Mouse (Mus musculus): ENCODE results near the gene Sema5b.

Gene Sema5b

GRCm38 (mm10) chr16:35596241-35596640, 55.3 kb downstream of the Sema5b start:
- no peak for DNase-seq

GRCm38 (mm10) chr16:35596661-35597350, 55.9 kb downstream of the Sema5b start:
- DNase-seq = no peak

DNA sequence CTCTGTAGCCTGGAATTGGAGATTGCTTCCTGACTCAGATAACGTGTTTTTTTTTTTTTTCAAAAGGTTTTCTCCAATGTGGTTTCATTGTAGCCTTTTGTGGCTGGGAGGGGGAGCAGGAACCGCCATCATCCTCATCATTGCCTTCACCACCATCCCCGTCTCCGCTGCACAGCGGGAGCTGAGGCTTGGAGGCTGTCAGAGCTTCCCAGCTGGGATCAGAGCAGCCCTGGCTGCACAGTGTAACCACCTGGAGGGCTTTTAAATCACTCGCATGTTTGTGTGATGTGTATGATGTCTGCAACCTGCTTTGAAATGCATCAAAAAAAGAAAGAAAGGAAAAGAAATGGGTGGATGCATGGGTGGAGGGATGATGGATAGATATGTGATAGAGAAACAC, 57.0 kb downstream of the Sema5b start:
- DNase-seq = no peak

DNA sequence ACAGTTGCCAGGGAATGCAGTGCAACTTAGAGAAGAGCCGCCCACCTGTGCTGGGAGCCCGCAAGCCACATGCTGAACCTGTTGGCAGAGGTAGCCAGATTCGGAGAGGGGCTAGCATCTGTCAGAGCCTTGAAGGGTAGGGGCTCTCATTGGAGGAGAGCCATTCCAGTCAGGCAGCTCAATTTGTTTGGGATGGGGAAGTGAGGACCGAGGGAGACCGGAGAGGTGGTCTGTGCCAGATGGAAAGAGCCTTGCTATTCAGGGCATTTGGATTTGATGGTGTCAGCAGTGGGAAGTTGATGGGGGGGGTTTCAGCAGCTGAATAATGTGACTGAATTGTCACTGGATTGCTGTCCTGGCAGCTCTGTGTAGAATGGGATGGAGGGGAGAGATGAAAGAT, 57.9 kb downstream of the Sema5b start:
- DNase-seq = no peak

DNA sequence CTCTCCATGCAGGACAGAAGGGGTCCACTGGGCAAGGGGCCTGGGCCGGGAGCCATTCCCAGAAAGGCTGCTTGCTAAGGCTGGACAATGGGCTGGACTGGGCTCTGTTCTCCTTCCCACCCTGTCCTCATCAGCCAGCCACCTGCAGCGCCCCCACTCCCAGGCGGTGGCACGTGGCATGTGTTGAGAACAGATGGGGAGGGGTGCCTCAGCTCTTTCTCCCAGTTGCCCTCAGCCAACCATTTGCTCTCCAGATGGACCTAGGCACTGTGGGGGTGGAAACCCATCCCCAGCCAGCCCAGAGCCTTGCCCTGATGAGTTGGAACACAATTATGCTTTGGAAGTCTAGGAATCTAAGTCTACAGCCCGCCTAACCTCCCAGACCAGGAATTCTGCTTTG, 59.3 kb downstream of the Sema5b start:
- DNase-seq = peak; percentile 53

DNA sequence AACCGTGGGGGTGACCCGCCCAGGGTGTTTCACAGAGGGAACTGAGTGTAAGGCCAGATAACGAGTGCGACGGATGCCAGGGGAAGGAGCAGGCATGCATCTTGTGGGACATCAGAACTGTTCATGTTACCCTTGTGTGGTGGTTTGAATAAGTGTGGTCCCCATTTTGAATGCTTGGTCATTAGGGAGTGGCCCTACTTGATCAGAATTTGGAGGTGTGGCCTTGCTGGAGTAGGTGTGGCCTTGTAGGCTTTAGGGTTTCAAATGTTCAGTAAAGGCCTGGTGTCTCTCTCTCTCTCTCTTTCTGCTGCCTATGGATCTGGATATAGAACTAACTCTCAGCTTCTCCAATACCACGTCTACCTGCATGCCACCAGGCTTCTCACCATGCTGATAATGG, 60.5 kb downstream of the Sema5b start:
- DNase-seq = no peak

- DNase-seq = no peak
Observed at GRCm38 (mm10) chr16:35602529-35602928, 61.6 kb downstream of the Sema5b start.

DNA sequence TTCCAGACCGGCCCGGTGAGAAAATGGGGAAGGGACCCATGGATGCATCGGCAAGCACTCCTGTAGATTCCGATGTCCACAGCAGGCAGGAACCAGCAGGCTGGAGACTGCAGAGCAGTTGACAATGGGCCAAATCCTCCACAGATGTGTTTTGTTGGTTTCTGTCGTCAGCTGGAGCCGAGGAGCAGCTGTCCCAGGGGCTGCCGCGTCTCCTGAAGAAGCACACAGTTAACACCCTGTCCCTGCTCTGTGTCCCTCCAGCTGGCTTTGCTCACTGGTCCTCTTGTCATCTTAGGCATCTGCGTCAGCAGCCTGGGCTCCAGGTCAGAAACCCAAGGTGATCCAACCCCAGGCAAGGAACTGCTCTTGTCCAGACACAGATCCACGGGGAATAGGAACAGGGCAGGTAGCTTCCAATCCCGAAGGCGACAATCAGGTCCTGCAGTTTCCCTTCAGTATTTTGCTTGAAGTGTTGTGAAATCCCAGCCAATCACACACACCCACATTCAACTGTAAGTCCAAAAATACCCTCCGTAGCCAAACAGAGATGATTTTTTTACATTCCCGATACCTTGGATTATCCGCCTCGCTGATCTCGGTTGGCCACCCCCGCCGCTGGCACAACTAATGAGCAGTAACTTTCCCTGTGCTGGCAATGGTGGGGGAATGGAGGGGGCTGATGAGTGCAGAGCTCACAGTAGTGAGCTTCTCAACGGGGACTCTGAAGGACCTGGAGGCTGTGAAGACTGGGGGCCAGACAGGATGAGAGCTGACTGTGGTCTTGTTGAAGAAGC, 63.0 kb downstream of the Sema5b start:
- DNase-seq = no peak

DNA sequence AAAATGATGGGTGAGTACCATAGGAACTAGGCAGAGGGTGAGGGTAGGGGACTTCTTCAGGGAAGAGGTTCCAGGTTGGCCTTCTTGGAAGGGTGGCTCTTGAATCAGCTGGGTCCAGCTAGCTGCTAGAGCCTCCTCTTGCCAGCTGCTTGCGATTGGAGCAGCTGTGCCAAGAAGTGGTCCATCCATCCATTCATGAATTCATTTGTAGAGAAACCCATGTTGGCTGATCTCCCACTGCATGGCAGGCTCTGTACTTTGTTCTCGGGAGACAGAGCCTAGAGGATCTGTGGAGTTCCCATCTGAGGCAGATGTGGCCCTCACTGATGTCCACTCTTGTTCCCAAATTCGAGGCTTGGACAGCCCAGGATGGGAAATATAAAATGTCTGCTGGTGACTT, 66.3 kb downstream of the Sema5b start:
- no peak for DNase-seq

DNA sequence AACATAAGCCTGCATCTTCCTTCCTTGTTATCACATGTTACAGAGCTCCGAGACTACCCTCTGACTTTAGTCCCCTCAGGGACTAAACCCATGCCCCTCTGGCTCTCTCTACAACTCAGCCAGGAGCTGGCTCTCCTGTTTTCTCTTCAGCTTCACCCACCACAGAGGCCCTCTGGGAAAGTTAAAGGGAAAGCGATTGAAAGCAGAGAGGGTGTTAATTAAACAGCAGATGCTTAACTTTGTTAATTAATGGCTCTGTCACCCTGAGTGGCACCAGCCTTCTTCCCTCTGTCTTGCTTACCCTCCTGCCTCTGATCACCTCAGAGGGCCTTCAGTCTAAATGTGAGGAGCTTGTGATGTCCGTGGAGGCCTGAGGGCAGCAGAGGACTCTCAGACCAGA, 67.3 kb downstream of the Sema5b start:
- DNase-seq = no peak

GRCm38 (mm10) chr16:35609561-35609960, 68.6 kb downstream of the Sema5b start:
- no peak for DNase-seq

- DNase-seq = peak; percentile 37
Observed at GRCm38 (mm10) chr16:35613851-35614804, 73.2 kb downstream of the Sema5b start.

DNA sequence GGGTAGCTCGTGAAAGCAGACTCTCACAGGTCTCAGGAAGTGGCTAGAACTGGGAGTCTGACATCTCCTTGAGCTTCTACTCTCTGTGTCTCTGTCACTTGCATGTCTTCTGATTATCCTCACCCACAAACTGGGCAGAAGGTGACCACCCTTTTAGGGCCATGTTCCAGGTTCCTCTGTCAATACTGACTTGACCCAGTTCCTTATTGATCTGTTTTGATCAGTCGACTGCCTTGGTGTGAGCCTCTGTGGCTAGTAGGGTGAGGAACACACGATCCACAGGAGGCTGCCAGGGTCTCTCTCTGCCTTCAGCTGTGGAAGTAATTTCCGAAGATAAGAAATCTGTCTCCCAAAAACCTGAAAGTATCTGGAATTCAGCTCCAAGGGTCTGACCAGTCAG, 76.8 kb downstream of the Sema5b start:
- DNase-seq = no peak

DNA sequence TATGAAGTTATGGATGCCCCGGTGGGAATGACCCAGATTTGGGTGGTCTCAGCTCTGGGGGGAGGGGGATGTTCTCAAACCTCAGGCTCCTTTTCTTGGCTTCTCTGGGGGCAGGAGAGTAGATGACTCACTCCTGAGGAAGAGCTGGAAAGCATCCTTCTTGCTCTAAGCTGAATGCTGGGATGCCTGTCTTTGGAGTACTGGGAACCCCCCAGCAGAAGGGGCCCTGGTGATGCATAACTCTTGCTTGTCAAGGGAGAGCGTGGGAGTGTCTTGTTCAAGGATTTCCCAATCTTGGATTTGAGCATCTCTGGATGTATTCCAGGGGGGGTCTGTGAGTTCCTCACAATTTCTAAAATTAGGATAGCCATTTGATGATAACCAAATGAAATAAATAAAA, 82.1 kb downstream of the Sema5b start:
- no peak for DNase-seq

DNA sequence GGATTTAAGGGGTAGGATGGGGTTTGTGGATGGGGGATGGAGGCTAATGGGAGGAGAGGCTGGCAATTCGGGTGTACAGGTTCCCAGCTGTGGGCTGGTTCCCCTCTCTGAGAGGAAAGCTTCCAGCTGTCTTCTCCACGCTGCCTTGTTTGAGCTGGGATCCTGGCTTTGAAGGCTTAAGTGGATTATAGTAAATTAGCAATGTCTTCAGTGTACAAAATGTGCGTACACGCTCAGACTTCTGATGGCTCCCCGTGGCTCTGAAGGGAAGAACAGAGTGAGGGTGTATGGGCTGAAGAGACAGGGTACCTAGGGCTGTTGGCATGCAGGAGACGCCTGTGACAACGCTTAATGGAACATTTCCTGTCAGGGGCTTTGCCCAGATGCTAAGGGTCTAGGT, 83.0 kb downstream of the Sema5b start:
- no peak for DNase-seq

GRCm38 (mm10) chr16:35624877-35625276, 83.9 kb downstream of the Sema5b start:
- DNase-seq = no peak

DNA sequence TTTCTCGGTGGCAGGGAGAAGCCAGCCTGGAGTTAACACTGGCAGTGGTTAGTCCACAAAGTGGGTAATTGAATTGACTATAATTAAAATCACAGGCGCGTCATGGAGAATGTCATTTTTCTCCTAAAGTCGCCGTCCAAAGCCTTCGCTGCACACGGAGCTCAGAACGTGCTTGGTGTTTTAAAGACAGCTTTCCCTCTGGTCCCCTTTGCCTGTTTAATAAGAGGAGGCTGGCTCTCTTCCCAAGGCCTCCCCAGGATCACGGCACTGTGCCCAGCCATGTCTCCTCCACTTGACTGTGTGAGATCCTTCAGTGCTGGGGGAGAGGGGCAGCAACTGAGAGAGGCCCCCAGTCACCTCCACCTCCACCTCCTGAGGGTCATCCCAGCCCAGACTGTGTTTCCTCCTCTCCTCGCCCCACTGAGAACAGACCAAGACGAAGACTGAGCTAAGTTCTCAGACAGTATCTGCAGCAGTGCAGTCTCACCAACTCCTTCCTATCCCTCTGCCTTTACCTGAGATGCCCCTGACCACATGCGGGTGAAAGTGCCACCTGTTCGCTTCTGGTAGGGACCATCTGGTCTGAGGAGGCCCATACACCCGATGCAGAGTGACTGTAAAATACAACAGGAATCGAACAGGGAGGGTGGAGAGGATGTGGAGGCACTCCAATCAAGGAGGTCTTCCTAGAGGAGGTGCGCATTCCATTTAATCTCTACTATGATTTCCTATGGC, 84.5 kb downstream of the Sema5b start:
- DNase-seq = peak; percentile 72

GRCm38 (mm10) chr16:35627992-35628607, 87.2 kb downstream of the Sema5b start:
- DNase-seq = peak; percentile 77

DNA sequence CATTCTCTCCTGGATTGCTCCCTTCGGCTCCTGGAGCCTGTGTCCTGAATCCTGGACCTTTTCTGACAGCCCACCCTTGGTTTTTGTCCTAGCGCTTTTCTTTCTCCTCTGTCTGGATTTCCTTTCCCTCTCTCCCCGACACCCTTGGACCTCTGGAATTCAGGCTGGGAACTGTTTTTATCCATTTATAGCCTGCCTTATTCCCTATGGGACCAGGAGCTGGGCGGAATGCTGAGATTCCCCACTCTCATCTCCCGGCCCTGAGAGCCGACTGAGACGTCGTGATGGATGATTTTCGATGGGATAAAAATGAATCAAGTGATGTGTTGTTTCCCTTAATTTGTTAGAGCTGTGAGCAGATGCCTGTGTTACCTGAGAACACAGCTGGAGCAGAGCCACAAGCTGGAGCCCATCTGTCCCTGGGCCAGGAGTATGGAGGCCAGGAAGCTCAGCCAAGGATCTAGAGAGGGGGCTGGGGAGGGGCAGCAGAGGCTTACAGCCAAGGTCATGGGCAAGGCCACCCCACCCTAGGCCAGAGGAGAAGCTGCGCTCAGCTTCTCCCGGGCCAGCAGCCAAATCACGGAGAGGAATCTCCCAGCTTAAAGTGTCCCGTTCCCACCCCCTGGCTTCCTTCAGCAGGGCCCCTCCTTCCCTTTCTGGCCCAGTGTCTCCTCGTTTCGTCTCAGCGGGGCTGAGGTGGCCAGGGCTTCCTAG, 89.7 kb downstream of the Sema5b start:
- DNase-seq = no peak

- DNase-seq = no peak
Observed at GRCm38 (mm10) chr16:35633058-35633457, 92.1 kb downstream of the Sema5b start.

DNA sequence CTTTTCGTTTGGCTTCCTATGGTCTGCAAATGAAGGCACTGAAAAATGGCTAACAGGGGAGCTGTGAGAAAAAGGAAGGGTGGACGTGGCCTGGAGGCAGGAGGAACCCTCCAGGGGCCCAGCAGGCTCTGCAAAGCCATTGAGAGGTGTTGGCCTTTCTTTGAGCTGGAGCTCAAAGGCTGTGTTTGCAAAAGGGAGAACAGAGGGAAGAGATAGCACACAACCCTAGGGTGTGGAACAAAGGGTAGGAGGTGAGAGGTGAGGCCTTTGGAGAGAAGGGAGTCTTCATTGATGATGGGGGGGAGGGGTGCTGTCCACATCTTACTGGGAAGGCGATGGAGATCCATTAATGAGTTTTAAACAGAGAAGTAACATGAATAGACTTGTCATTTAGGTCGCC, 94.0 kb downstream of the Sema5b start:
- DNase-seq = no peak

GRCm38 (mm10) chr16:35639505-35639904, 98.6 kb downstream of the Sema5b start:
- DNase-seq = no peak
